Mouse (Mus musculus) spleen, postnatal 4 days (tissue): Measurements from ENCODE around the gene Poc1a.

Experiments used
- DNase-seq, 2 experiments: peaks; one replicate each; pipeline ENCODE4 v3.0.0; 2022; ENCODE audit warnings: low spot score in 2 of 2

Gene Poc1a

DNA sequence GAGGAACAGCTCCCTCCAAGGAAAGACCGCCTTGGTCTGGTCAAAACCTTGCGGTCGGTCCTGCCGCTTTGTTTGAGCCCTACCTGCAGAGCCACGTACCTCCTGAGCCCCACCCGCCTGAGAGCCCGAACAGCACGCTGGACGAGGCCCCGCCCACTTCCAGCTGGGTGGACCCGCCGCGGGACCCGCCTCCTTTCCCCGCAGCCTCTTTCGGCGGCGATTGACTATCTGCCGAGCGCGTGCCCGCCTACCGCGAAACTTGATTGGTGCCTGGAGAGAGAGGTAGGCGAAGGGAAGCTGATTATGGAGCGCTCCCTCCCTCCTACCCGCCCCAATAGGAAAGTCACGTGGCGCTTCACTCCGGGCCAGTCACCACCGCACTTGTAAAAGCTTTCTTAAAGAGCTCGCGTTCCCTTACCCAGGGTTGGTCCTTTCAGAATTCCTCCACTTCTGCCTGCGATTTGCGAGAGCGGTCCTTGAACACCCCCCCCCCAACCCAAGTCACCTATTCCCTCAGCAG is 86.8 kb downstream of the Poc1a start:
- peak; percentile 97 for DNase-seq

GRCm38 (mm10) chr9:106368112-106368717 is 87.4 kb downstream of the Poc1a start, which contains the start of gene Dusp7:
Gene Dusp7, plus strand, starts transcription at chr9:106368632.
- DNase-seq, result peak; percentile 72 to 85

- peak; percentile 58 to 83 for DNase-seq
Measured at GRCm38 (mm10) chr9:106368831-106369501, 88.1 kb downstream of the Poc1a start.

GRCm38 (mm10) chr9:106369801-106370485 is 89.1 kb downstream of the Poc1a start:
- no peak for DNase-seq

GRCm38 (mm10) chr9:106370620-106371383 is 89.9 kb downstream of the Poc1a start:
- no peak for DNase-seq

GRCm38 (mm10) chr9:106371384-106371671 is 90.5 kb downstream of the Poc1a start:
- DNase-seq, result no peak

DNA sequence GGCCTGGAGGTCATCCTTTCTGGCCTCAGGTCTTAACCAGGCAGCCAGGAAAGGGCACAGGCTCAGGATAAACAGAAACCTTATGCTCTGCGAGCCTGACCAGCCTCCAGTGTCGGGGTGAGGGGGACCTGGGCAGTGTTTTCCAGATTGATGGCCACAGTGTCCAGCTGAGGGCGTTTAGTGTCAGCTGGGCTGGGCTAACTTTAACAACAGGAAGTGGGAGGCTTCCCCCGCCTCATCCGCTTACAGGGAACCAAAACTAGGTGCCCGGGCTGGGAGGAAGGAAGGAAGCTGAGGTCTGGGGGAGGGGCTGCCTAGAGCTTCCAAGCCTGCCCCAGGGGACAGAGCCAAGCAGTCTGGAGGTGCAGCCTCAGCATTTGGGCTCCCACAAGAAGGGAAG is 90.9 kb downstream of the Poc1a start:
- DNase-seq, result peak; percentile 75 to 79

DNA sequence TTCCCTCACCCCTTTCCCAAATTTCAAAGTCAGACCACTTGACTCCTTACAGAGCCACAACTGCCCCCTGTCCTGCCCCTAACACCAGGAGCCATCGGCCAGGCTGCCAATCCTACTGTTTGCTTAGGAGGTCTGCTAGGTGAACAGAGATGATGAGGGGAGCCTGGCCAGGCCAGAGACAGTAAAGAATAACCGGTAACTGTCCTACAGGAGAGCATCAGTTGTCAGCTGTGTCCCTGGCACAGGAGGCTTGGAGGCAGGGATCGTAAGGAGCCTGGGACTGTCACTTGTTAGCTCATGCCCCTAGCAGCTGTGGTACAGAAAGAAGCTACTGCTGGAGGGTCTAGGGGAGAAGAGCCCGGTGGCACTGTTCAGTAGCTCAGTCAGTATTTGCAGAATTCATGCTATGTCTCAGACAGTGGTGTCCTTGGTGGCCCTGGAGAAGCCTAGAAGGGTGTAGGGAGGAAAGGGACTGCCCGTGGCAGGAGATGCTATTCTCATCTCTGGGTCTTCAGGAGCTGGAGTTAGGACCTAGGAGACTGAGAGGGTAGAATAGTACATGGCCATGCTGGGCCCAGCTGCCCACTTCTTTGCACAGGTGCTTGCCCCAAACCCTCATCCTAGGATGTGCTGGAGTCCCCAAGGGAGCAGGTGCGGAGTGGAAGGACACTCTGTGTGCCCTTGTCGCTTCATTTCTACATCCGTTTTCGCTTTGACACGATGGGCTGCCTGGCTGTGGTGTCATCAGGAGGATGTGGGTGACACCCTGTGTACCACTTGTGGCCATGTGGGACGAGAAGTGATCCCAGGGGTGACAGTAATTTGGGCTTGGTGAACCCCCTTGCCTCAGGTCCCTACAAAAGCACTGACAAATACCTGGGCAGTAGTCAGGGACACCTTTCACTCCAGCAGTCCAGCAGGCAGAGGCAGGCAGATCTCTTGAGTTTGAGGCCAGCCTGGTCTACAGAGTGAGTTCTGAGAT is 91.9 kb downstream of the Poc1a start:
- no peak for DNase-seq

- no peak for DNase-seq
Measured at GRCm38 (mm10) chr9:106373973-106374372, 93.1 kb downstream of the Poc1a start.

DNA sequence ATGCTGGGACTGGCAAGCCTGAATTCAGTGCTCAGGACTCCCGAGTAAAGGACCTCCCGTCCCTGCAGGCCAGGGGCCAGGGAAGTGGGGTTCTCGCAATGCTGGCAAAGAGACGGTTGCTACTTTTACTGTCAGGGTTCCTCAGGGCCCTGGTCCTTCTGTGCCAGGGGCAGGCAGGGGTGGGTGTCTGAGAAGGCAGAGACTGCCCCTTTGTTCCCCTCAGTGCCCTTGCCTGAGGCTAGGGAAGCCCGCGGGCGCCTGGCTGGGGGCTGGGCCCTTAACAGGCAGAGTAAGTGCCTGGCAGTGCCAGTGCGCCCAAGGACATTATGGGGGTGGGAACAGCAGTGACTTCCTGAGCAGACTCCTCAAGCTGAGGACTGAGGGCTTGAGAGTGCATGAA is 96.4 kb downstream of the Poc1a start:
- DNase-seq, result no peak

DNA sequence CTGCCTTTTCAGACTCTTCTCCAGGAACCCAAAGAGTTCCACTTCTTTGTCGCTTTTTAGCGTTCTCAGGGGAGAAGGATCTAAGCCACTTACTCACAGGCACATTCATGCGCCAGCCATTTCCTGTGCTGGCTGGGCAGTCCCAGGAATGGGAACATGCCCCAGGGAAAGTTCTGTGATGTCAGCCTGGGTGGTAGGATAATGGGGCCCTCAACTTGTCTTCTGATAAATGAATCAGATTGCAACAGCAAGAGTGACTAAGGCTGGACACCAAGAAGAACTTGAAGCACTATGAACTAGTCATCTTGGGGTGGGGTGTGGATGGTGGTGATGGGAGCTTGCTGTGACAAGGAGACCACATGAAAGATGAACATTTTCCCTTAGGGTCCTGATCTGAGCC is 97.2 kb downstream of the Poc1a start:
- DNase-seq, result no peak

GRCm38 (mm10) chr9:106378753-106379152 is 97.9 kb downstream of the Poc1a start:
- DNase-seq, result no peak

GRCm38 (mm10) chr9:106386181-106386864 is 105.5 kb downstream of the Poc1a start:
- DNase-seq, result no peak

GRCm38 (mm10) chr9:106392828-106393527 is 112.1 kb downstream of the Poc1a start:
- DNase-seq, result no peak

GRCm38 (mm10) chr9:106393548-106393947 is 112.7 kb downstream of the Poc1a start:
- no peak for DNase-seq

- DNase-seq, result no peak
Measured at GRCm38 (mm10) chr9:106394649-106395602, 114.1 kb downstream of the Poc1a start.

DNA sequence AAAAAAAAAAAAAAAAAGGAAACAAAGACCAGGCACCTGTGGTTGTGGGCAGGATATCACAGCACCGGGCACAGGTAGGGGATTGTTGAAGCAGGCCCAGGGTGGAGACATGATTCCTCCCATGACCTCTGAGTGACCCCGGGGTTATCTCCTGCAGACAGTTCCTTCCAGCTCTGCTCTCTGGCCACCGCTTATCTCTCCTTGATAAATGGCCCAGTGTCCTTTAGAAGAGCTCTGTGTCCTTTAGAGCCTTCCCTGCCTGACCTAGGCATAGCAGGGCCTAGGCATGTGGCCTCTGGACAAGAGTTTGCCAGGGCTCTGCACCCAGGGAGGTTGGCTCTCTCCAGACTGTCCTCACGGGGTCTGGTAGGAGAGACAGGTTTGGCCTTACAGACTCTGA is 116.9 kb downstream of the Poc1a start:
- no peak for DNase-seq

DNA sequence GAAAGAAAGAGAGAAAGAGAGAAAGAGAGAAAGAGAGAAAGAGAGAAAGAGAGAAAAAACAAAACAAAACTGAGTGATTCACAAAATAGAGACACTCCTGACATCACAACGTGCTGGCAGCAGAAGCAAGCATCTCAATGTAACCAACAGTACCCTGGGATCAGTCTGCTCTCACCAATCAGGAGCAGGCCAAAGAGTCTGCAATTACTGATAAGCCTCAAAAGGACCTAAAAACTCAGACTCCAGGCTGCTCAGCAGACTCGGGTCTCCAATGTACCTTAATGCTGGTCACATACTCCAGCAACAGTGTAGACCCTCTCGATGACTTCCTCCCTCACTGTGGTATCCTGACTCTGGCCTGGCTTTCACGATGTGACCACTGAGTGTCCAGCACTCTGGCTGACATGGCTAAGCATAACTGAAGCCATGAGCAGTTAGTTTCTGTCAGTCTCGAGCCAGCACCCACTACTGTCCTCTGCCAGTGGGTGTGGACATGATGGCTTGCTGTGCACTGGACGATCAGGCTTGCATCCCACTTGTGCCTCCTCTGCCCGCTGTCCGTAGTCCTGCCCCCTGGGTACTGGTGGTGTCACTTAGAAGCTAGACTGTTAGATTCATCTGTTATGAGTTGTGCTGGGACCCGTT is 117.9 kb downstream of the Poc1a start:
- peak in 1 of 2 experiments; percentile 55 for DNase-seq
